Mouse (Mus musculus): Measurements from ENCODE around the gene Wdr25.

Wdr25 gene

DNA sequence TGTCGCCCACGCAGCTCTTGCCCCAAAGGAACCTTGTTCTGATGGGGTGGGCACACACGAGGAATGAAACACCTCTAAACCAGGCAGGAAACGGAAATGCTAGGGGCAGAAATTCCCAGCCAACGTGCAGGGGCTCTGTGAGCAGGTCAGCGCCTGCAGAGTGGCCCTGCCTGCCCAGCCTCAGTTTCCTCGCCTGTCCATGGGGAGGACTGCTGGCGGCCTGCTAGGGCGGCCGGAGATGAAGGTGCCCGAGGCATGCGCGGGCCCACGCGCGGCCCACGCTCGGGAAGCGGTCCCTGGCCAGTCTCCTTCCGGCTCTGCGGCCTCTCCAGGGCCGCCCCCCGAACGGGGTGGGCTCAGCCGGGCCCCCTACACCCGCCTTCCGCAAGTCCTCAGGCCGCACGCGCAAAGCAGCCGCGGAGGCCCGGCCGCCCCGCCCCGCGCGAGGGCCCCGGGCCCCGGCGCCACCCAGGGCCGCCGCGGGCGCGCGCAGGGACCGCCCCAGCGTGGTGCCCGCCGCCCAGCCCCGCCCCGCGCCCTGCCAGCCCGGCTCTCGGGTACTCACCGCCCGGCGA, 174.2 kb downstream of the Wdr25 start:
- peak; percentile 41 to 75 for DNase-seq (ENCODE audit: low spot score in 2 of 2)

DNA sequence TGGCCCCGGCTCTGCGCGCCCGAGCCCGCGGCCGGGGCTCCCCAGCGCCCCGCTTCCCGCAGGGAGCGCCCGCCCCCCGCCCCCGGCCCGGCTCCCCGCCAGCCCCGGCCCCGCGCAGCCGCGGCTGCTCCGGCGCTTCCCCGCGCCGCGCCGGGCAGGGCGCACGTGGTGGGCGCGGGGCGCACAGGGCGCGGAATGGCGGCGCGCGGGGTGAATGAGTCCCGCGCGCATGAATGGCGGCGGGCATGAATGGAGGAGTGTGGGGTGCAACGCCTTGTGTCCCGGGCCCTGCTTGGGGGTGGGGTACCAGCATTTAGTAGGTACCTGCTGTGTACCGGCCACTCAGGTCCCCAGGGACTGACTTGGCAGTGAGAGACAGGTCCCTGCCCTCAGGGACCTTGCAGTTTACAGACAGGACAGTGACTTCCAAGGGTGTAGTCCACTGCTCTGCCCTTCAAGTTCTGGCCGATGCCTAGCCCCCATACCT, 174.8 kb downstream of the Wdr25 start, which contains the start of gene Begain:
TSS of gene Begain (minus strand) at position 51 of the 487 bp plus-strand sequence.
- DNase-seq (ENCODE audit: low spot score in 2 of 2), result no peak

DNA sequence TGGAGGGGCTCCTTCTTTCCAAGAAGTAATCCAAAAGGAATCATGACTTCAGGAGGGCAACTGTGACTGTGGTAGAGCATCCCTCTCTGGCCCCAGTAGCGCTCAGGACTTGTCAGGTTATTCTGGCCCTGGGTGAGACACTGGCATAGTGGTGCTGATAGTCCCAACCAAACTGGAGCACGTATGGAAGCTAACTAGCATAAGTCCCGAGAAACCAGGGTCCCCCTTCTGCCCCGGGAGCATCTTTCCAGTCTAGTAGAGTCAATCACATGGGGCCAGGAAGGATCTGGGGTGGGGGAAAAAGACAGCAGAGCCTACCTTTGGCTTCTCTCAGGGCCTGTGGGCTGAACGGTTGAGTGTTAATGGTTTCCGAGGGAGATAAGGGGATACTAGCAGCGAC, 175.3 kb downstream of the Wdr25 start:
- DNase-seq (ENCODE audit: low spot score in 2 of 2), result no peak

GRCm38 (mm10) chr12:109069751-109070150, 176.3 kb downstream of the Wdr25 start:
- DNase-seq (ENCODE audit: low spot score in 2 of 2), result no peak

DNA sequence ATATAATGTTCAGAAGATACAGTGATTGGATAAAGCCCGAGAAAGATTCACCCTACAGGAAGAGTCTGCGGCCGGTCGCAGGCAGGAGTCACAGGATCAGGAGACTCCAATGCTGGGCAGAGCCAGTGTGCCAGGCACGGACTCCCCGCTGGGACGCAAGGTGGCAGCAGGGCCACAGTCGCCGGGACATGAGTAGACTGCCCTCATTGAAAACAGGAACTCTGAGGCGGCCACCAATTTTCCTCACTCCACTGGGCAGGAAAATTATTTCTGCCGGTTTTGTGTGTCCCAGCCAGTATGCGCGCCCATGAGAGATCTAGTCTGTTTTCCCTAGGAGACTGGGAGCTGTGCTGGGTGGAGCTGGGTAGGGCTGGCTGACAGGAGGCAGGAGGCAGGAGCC, 177.8 kb downstream of the Wdr25 start:
- peak in 1 of 2 experiments; percentile 52 for DNase-seq (ENCODE audit: low spot score in 2 of 2)

GRCm38 (mm10) chr12:109074106-109074505, 180.7 kb downstream of the Wdr25 start:
- DNase-seq (ENCODE audit: low spot score in 2 of 2), result no peak

DNA sequence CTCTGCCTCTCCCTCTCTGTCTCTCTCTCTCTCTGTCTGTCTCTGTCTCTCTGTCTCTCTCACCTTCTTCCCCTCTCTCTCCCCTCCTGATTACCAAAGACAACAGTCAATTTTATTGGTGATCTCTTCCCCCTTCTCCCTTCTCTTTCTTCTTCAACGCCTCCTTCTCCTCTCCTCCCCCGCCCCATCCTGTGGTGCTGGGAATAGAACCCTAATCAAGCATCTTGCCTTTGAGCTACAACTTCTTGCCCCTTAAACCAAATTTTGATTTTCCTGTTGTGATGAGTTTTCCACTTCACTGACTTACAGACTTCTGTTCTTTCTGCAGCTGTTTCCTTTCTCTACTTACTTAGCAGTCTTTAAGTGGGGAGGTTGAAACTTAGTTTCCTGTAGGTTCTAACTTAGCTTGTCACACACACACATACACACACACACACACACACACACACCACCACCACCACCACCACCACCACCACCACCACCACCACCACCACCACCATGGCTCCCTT, 181.4 kb downstream of the Wdr25 start:
- no peak for DNase-seq (ENCODE audit: low spot score in 2 of 2)

DNA sequence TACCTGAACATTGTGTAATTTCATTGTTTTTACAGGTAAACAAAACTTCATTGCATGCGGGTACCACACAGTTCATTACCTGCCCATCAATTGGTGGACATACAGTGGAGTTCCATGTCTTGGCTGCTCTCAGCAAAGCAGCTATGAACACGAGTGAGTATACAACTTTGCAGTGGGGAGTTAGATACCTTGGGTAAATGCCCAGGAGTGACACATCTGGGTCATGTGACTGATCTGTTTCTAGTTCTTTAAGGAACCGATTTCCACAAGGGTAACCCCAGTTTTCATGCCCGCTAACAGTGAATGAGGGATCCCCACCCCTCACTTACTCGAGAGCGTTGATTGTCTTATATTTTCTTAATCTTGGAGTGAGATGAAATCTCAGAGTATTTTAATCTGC, 183.6 kb downstream of the Wdr25 start:
- DNase-seq (ENCODE audit: low spot score in 2 of 2), result no peak

Data from spleen, postnatal 4 days (tissue).